22 mouse cellular contexts compared by ENCODE assay signal in genomic region chr1:119108578-119108977, GRCm38 (mm10). TPM values are rescaled to one million over a fixed set of nuclear protein-coding genes. Genes with fewer than 3 reads are reported as not detected.
DNase-seq lines count a peak whose midpoint lies in the region; ATAC-seq lines count a peak whose summit lies in the region.
"Had no signal": no experiment of that assay in that cellular context is flagged by ENCODE, and none has a peak within 500 bp of the region (broad histone marks: within the 10 kb centered on the region; RNA-seq: fewer than 3 reads in every experiment).

No protein-coding gene starts in this region.

- H3K9ac ChIP-seq in kidney, embryonic 14.5 days (ENCODE audit: low read depth, low read length), result no peak overlapping the region
- H3K9ac ChIP-seq: heart, embryonic 12.5 days; hindbrain, embryonic 15.5 days had no signal

- no peaks in the 10 kb centered on the region for H3K4me1 ChIP-seq in kidney, embryonic 14.5 days (ENCODE audit: control insufficient read depth, insufficient read depth, low read length)
- H3K4me1 ChIP-seq: forebrain, embryonic 10.5 days; hindbrain, embryonic 15.5 days had no signal

- 71% methylated on average over 9 of the region's 9 CpGs for WGBS in kidney, embryonic 14.5 days

- H3K27me3 ChIP-seq in kidney, embryonic 14.5 days (ENCODE audit: control insufficient read depth, insufficient read depth, low read length), result no peaks in the 10 kb centered on the region
- H3K27me3 ChIP-seq: heart, embryonic 12.5 days; hindbrain, embryonic 15.5 days had no signal

- H3K4me2 ChIP-seq in kidney, embryonic 14.5 days (replicated peaks; ENCODE audit: low read depth, low read length), result no peak overlapping the region
- H3K4me2 ChIP-seq: heart, embryonic 12.5 days; hindbrain, embryonic 15.5 days had no signal

- no peak for ATAC-seq in kidney, embryonic 14.5 days (ENCODE audit: low FRiP score, low TSS enrichment)
- ATAC-seq: CD4-positive, CD25-positive, alpha-beta regulatory T cell, adult 4 months; forebrain, embryonic 14.5 days; intestine, embryonic 16.5 days had no signal

- no peaks in the 10 kb centered on the region for H3K9me3 ChIP-seq in kidney, embryonic 14.5 days (ENCODE audit: control insufficient read depth, low read length)
- H3K9me3 ChIP-seq: embryonic facial prominence, embryonic 10.5 days; forebrain, embryonic 10.5 days; heart, embryonic 12.5 days; hindbrain, embryonic 10.5 days; hindbrain, embryonic 15.5 days had no signal

- no peak overlapping the region for H3K27ac ChIP-seq in kidney, embryonic 14.5 days (ENCODE audit: low read depth, low read length)
- H3K27ac ChIP-seq: embryonic facial prominence, embryonic 10.5 days; forebrain, embryonic 10.5 days; gastrocnemius, adult 2 months; hindbrain, embryonic 10.5 days; hindbrain, embryonic 15.5 days had no signal

- peak; percentile 24 for DNase-seq in kidney, adult 9 months
- peak; percentile 25 for DNase-seq in adrenal gland, adult 8-10 months
- DNase-seq in adrenal gland, postnatal 36 days, result peak; percentile 40 to 49
- no peak for DNase-seq in thymus, postnatal 10 days (ENCODE audit: low spot score in 2 of 2)
- DNase-seq in natural killer cell, adult 2 months (ENCODE audit: low spot score in 2 of 2), result no peak
- DNase-seq in left cerebral cortex, adult 8-10 months (ENCODE audit: low spot score in 2 of 2), result no peak
- DNase-seq: cerebellum, adult 11-12 months; cerebellum, adult 9-10 months; gastrocnemius, postnatal 25 days had no signal

- no peaks in the 10 kb centered on the region for H3K36me3 ChIP-seq in kidney, embryonic 14.5 days (ENCODE audit: control insufficient read depth, insufficient read depth, low read length)
- H3K36me3 ChIP-seq: embryonic facial prominence, embryonic 10.5 days; forebrain, embryonic 10.5 days; G1E; heart, embryonic 12.5 days; hindbrain, embryonic 10.5 days; hindbrain, embryonic 15.5 days had no signal

- no peak overlapping the region for H3K4me3 ChIP-seq in kidney, embryonic 14.5 days (ENCODE audit: low read length)
- H3K4me3 ChIP-seq: embryonic facial prominence, embryonic 10.5 days; erythroblast, embryonic 14.5 days; forebrain, embryonic 10.5 days; gastrocnemius, adult 2 months; heart, embryonic 12.5 days; hindbrain, embryonic 10.5 days; hindbrain, embryonic 15.5 days had no signal

RNA-seq across cellular contexts. Expression of gene Gli2, which starts 55.2 kb away (rescaled TPM):
- 8.2 and 10.3 TPM in 2 replicates for polyA plus RNA-seq in kidney, embryonic 14.5 days (2014; fragmentation: Nextera tagmentation; extraction: Ambion mirVana)
- total RNA-seq in adrenal gland, adult 8-10 months (2022), result 1 to 10 TPM in 3 of 4 experiments, under 1 TPM in 1; 0.91 to 1.9 (median 1.3) TPM
- total RNA-seq in adrenal gland, postnatal 36 days (2021), result under 1 TPM; 0.60 to 0.66 TPM
- 1 to 10 TPM; 3.0 to 3.9 (median 3.4) TPM for total RNA-seq in left cerebral cortex, adult 8-10 months (2022)
- total RNA-seq: granulocyte monocyte progenitor cell, adult 5-6 weeks had no signal
- polyA plus RNA-seq: CD4-positive, CD25-positive, alpha-beta regulatory T cell, adult 4 months; erythroblast, embryonic 14.5 days; G1E had no signal

Comparison
In these comparisons a context has a peak if more than half of its experiments do, and no peak if none do; other contexts are left out.
1. DNase-seq: peak in kidney, adult 9 months (single experiment), adrenal gland, adult 8-10 months (single experiment) and adrenal gland, postnatal 36 days (2 of 2); none in thymus, postnatal 10 days (0 of 2), natural killer cell, adult 2 months (0 of 2) and left cerebral cortex, adult 8-10 months (0 of 2).